12 mouse cellular contexts compared by ENCODE assay signal in genomic region chr3:58679996-58680395, GRCm38 (mm10). TPM values are rescaled to one million over a fixed set of nuclear protein-coding genes. Genes with fewer than 3 reads are reported as not detected.
A peak's percentile ranks its signal among the peaks of the same experiment; 100 is the strongest.
DNase-seq lines count a peak whose midpoint lies in the region; ATAC-seq and TF ChIP-seq lines count a peak whose summit lies in the region.
"Had no signal": no experiment of that assay in that cellular context is flagged by ENCODE, and none has a peak within 500 bp of the region (broad histone marks: within the 10 kb centered on the region; RNA-seq: fewer than 3 reads in every experiment).

No protein-coding gene starts in this region.

- no peak for TF ChIP-seq CTCF in cerebellum, adult 2 months (IDR thresholded peaks at IDR 0.05; ENCODE audit: borderline replicate concordance, insufficient read depth, low read depth, low read length)

- ATAC-seq in hindbrain, embryonic 15.5 days (ENCODE audit: low FRiP score, low read depth): no peak
- ATAC-seq in hindbrain, embryonic 12.5 days (ENCODE audit: low FRiP score): no peak
- ATAC-seq in midbrain, embryonic 13.5 days: no peak
- ATAC-seq in midbrain, embryonic 15.5 days (replicated peaks): no peak
- ATAC-seq in limb, embryonic 15.5 days (ENCODE audit: insufficient number of reproducible peaks, low FRiP score, low TSS enrichment, low read depth): no peak
- ATAC-seq: forebrain, embryonic 14.5 days had no signal

- H3K27ac ChIP-seq in cerebellum, adult 2 months (ENCODE audit: insufficient read depth, low read length): peak overlapping the region; percentile 70; the same call in 1 of the 2 replicates
- H3K27ac ChIP-seq in hindbrain, embryonic 15.5 days (replicated peaks): peak overlapping the region; percentile 30; the same call in 1 of the 2 replicates
- H3K27ac ChIP-seq in hindbrain, embryonic 12.5 days: no peak overlapping the region
- H3K27ac ChIP-seq in midbrain, embryonic 13.5 days: 0 out of 2 replicates have a peak overlapping the region, but pooled peaks have one; percentile 11
- H3K27ac ChIP-seq in midbrain, embryonic 15.5 days: no peak overlapping the region
- 0 out of 2 replicates have a peak overlapping the region, but pooled peaks have one; percentile 29 for H3K27ac ChIP-seq in limb, embryonic 15.5 days

- no peak for DNase-seq in cerebellum, adult 2 months
- no peak for DNase-seq in cerebellum, adult 11-12 months
- no peak for DNase-seq in lung, postnatal 36 days
- DNase-seq: heart, postnatal 4 days; lung, adult 2 months had no signal

- no peak overlapping the region for H3K4me2 ChIP-seq in hindbrain, embryonic 15.5 days
- no peak overlapping the region for H3K4me2 ChIP-seq in hindbrain, embryonic 12.5 days (replicated peaks)
- H3K4me2 ChIP-seq in midbrain, embryonic 13.5 days (replicated peaks): no peak overlapping the region
- H3K4me2 ChIP-seq in midbrain, embryonic 15.5 days: no peak overlapping the region
- H3K4me2 ChIP-seq in limb, embryonic 15.5 days: no peak overlapping the region

- peaks cover 57% of the 10 kb centered on the region for H3K4me1 ChIP-seq in cerebellum, adult 2 months (ENCODE audit: control insufficient read depth, insufficient read depth, low read length)
- peaks cover 46% of the 10 kb centered on the region for H3K4me1 ChIP-seq in hindbrain, embryonic 15.5 days (replicated peaks)
- H3K4me1 ChIP-seq in hindbrain, embryonic 12.5 days: peaks cover 21% of the 10 kb centered on the region
- peaks cover 25% of the 10 kb centered on the region for H3K4me1 ChIP-seq in midbrain, embryonic 13.5 days (replicated peaks)
- peaks cover 6% of the 10 kb centered on the region for H3K4me1 ChIP-seq in midbrain, embryonic 15.5 days
- H3K4me1 ChIP-seq in limb, embryonic 15.5 days: peaks cover 19% of the 10 kb centered on the region

- no peaks in the 10 kb centered on the region for H3K36me3 ChIP-seq in hindbrain, embryonic 15.5 days
- H3K36me3 ChIP-seq in hindbrain, embryonic 12.5 days: no peaks in the 10 kb centered on the region
- peaks cover 11% of the 10 kb centered on the region for H3K36me3 ChIP-seq in midbrain, embryonic 13.5 days
- H3K36me3 ChIP-seq in midbrain, embryonic 15.5 days (replicated peaks): 0 out of 2 replicates have a peak, but pooled peaks cover 3% of the 10 kb centered on the region
- H3K36me3 ChIP-seq in limb, embryonic 15.5 days: peaks cover 9% of the 10 kb centered on the region; the same call in 1 of the 2 replicates

- no peak overlapping the region for H3K4me3 ChIP-seq in cerebellum, adult 2 months (replicated peaks; ENCODE audit: insufficient read depth, low read depth, low read length)
- H3K4me3 ChIP-seq in hindbrain, embryonic 15.5 days: no peak overlapping the region
- H3K4me3 ChIP-seq in hindbrain, embryonic 12.5 days: no peak overlapping the region
- H3K4me3 ChIP-seq in midbrain, embryonic 13.5 days (replicated peaks): no peak overlapping the region
- H3K4me3 ChIP-seq in midbrain, embryonic 15.5 days: no peak overlapping the region
- no peak overlapping the region for H3K4me3 ChIP-seq in limb, embryonic 15.5 days

- 17% methylated on average over 4 of the region's 4 CpGs for WGBS in cerebellum, adult 2 months
- 51% methylated on average over 4 of the region's 4 CpGs for whole genome bisulfite sequencing in hindbrain, embryonic 15.5 days
- 64% methylated on average over 4 of the region's 4 CpGs for WGBS in hindbrain, embryonic 12.5 days
- WGBS in midbrain, embryonic 13.5 days: 67% methylated on average over 4 of the region's 4 CpGs
- whole genome bisulfite sequencing in midbrain, embryonic 15.5 days: 57% methylated on average over 4 of the region's 4 CpGs
- WGBS in limb, embryonic 15.5 days: 24% methylated on average over 4 of the region's 4 CpGs

- no peak for TF ChIP-seq POLR2A in cerebellum, adult 2 months (IDR thresholded peaks at IDR 0.05; ENCODE audit: borderline replicate concordance, insufficient read depth, low read length)

- no peaks in the 10 kb centered on the region for H3K27me3 ChIP-seq in cerebellum, adult 2 months (ENCODE audit: control insufficient read depth, insufficient read depth, low read length)
- H3K27me3 ChIP-seq in hindbrain, embryonic 15.5 days: no peaks in the 10 kb centered on the region
- H3K27me3 ChIP-seq in hindbrain, embryonic 12.5 days: no peaks in the 10 kb centered on the region; the same call in 1 of the 2 replicates
- H3K27me3 ChIP-seq in midbrain, embryonic 13.5 days: no peaks in the 10 kb centered on the region
- H3K27me3 ChIP-seq in midbrain, embryonic 15.5 days (replicated peaks): no peaks in the 10 kb centered on the region
- H3K27me3 ChIP-seq in limb, embryonic 15.5 days: no peaks in the 10 kb centered on the region

- no peaks in the 10 kb centered on the region for H3K9me3 ChIP-seq in hindbrain, embryonic 15.5 days
- no peaks in the 10 kb centered on the region for H3K9me3 ChIP-seq in hindbrain, embryonic 12.5 days (replicated peaks)
- no peaks in the 10 kb centered on the region for H3K9me3 ChIP-seq in midbrain, embryonic 13.5 days
- H3K9me3 ChIP-seq in midbrain, embryonic 15.5 days: no peaks in the 10 kb centered on the region
- H3K9me3 ChIP-seq in limb, embryonic 15.5 days: no peaks in the 10 kb centered on the region
- H3K9me3 ChIP-seq: G1E had no signal

- no peak overlapping the region for H3K9ac ChIP-seq in hindbrain, embryonic 15.5 days
- H3K9ac ChIP-seq in hindbrain, embryonic 12.5 days: no peak overlapping the region
- no peak overlapping the region for H3K9ac ChIP-seq in midbrain, embryonic 13.5 days (replicated peaks)
- H3K9ac ChIP-seq in midbrain, embryonic 15.5 days: no peak overlapping the region
- H3K9ac ChIP-seq in limb, embryonic 15.5 days: no peak overlapping the region

RNA-seq across cellular contexts. Expression of gene Siah2, which starts 12.2 kb away (rescaled TPM):
- 25.0 and 26.7 TPM in 2 replicates for polyA plus RNA-seq in cerebellum, adult 2 months (2012; rRNA removed)
- 10.8 and 10.9 TPM in 2 replicates for polyA plus RNA-seq in hindbrain, embryonic 15.5 days (2015; fragmentation: Nextera tagmentation; extraction: Ambion mirVana)
- 7.6 and 7.8 TPM in 2 replicates for polyA plus RNA-seq in hindbrain, embryonic 12.5 days (2016; fragmentation: Nextera tagmentation; extraction: Ambion mirVana)
- 5.8 and 5.9 TPM in 2 replicates for polyA plus RNA-seq in midbrain, embryonic 13.5 days (2015; fragmentation: Nextera tagmentation; extraction: Ambion mirVana)
- polyA plus RNA-seq in midbrain, embryonic 15.5 days (2015; fragmentation: Nextera tagmentation; extraction: Ambion mirVana): 9.9 and 10.2 TPM in 2 replicates
- 3.7 and 5.6 TPM in 2 replicates for polyA plus RNA-seq in limb, embryonic 15.5 days (2015; fragmentation: Nextera tagmentation; extraction: Ambion mirVana)

RNA-seq across cellular contexts. Expression of gene Erich6, which starts 43.0 kb away (rescaled TPM):
- polyA plus RNA-seq in cerebellum, adult 2 months (2012; rRNA removed): 1.9 and 2.2 TPM in 2 replicates
- 0.23 and 0.28 TPM in 2 replicates for polyA plus RNA-seq in hindbrain, embryonic 15.5 days (2015; fragmentation: Nextera tagmentation; extraction: Ambion mirVana)
- 0.10 and 0.15 TPM in 2 replicates for polyA plus RNA-seq in hindbrain, embryonic 12.5 days (2016; fragmentation: Nextera tagmentation; extraction: Ambion mirVana)
- polyA plus RNA-seq in midbrain, embryonic 13.5 days (2015; fragmentation: Nextera tagmentation; extraction: Ambion mirVana): 0.09 and 0.12 TPM in 2 replicates
- 0.29 and 0.30 TPM in 2 replicates for polyA plus RNA-seq in midbrain, embryonic 15.5 days (2015; fragmentation: Nextera tagmentation; extraction: Ambion mirVana)
- polyA plus RNA-seq in limb, embryonic 15.5 days (2015; fragmentation: Nextera tagmentation; extraction: Ambion mirVana): 0.06 TPM in 1 of 2 replicates, not detected in the other
- polyA plus RNA-seq: G1E had no signal

Comparison
In these comparisons a context has a peak if more than half of its experiments do, and no peak if none do; other contexts are left out.
1. H3K27ac ChIP-seq: peak in cerebellum, adult 2 months (single experiment), hindbrain, embryonic 15.5 days (single experiment), midbrain, embryonic 13.5 days (single experiment) and limb, embryonic 15.5 days (single experiment); none in hindbrain, embryonic 12.5 days (single experiment) and midbrain, embryonic 15.5 days (single experiment).